Mouse (Mus musculus): ENCODE results near the gene Sprr2d.

DNA sequence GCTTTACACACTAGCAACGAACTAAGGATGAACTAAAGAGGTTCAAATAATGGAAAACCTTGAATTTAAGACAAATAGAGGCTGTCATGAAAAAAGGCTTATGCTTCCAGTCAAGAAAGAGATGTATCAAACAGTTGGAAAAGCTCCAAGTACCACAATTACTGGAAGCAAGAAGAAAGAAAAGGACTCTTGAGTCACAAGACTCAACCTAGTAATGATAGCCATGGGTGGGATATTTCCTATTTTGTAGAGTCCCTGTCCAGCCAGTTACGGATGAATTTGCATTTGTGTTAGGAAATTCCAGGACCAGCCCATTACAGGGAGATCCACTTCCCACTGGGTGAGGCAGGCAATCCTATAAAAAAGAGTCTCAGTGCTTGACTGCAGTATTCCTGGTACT is 22.6 kb upstream of the Sprr2d start, which contains the start of gene Sprr2b:
- TF ChIP-seq CTCF (IDR thresholded peaks at IDR 0.05; ENCODE audit: extremely low read depth, insufficient read depth, low read length) = no peak
- no peak for TF ChIP-seq POLR2A (IDR thresholded peaks at IDR 0.05; ENCODE audit: extremely low read depth, insufficient read depth, low read length)

Data from cortical plate, adult 2 months (tissue).